Mouse (Mus musculus) kidney, postnatal 14 days (tissue): ENCODE results near the gene Tmx4.

Experiments
- DNase-seq: peaks from one replicate; pipeline ENCODE4 v3.0.0; 2022; ENCODE audit warnings: mixed read lengths

The Tmx4 gene

DNA sequence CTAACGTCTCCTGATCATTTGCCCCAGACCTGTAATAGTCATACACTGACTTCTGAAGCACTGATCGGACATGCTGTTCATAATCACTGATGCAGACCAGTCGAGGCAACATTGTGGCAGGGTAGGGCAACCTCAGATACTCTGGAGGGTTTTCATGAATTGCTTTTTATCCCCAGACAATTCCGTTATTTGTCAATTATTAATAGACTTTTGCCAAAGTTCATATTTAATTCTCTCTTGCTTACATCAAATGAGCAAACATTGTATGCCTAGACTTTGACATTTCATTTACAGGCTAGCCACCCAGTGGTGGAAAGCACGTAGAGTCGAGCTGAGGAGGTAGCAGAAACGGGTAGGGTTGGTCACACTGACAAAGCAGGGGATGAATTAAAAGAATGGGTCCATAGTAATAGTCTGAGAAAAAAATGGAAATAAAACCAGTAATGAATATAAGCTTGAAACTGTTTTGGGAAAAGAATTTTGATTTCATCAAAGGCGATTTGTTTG, 89.7 kb downstream of the Tmx4 start, which contains the start of gene Hao1:
TSS of gene Hao1 (minus strand) at position 148 of the 507 bp plus-strand sequence.
- no peak for DNase-seq

DNA sequence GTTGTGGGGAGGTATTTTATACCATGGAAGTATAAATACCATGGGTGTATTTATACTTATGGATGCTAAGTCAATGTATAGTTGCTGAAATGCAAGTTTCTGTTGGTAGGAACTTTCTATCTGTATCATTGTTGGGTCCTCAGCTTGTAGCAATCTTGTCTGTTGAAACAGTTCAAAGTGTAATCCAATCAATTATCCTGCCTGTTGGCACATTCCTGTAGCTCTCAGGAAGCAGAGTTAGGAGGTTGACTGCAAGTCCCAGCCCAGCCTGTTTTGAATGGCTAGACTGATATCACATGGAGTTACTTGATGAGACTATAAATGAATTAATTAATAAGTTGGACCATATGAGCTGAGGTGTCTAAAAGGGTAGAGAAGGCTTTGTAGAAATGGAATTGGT, 91.6 kb downstream of the Tmx4 start:
- no peak for DNase-seq

DNA sequence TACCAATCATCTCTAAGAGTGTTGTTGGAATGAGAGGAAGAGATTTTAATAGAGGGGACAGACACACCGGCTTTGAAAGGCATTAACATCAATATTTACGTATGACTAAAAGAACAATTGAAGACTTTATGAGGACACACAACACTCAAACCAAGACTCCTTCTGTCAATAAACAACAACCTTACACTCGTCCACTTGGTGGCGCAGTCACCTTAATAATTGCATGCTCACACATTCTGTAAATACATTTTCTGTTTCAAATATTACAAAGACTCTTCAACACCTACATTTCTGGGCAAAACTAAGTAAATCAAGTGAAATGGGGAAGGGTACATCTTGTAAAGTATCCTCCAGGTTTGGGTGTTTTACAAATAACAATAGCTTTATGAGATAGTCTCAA, 94.2 kb downstream of the Tmx4 start:
- peak; percentile 57 for DNase-seq

DNA sequence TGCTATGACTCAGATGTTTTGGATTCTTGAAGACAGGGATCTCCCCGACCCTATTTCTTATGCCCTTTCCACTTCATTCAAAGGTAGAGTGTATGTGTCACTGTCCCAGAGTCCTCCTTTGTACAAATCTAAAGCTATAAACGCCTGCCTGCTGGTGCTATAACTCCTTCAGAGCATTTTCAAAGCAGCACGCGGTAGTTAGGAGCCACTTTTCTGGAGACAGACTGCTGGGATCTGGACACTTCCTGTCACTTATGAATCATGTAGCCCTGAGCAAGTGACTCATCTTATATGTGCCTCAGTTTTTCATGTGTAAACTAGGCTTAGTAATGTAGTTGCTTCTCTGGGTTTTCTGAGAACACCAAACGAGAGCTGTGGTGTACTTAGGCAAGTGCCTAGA, 98.8 kb downstream of the Tmx4 start:
- no peak for DNase-seq

DNA sequence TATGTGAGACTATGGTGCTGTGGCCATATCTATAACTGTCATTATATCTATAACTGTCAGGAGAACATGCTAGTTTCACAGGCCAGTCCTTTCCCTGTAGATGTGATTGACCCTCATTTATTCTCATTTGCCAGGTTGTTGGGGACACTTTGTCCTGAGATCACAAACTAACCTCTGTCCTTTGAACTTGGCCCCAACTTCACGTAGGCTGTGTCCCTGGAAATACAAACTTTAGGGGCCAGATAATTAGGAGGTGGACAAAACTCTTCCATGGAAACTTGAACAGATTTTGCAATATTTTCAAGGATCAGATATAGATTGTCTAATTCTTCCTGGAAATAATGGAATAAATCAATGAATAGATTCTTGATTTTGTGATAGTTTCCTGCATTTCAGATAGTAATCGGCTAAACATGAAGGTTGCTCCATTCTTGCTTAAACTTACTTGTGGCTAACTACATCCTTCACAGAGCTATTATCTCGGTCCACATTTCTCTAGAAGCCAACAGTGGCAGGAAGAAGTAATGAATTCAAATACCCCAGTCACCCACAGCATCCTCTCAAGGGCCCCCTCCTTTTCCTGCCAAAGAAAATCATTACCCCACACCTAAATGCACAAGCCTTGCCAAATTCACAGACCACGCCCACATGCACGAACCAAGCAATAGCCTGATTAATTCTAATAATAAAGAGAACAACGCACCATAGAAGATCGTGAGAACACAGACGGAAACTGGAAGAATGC, 99.5 kb downstream of the Tmx4 start:
- DNase-seq, result no peak
